Mouse (Mus musculus) liver, embryonic 15.5 days (tissue): ENCODE measurements around the gene Adra2a. TPM values are rescaled to one million over a fixed set of nuclear protein-coding genes. Genes with fewer than 3 reads are reported as not detected.

Experiments used
- ATAC-seq: fragments of 200-750 bp; cut with Nextera tagmentation; 2 replicates; pipeline ENCODE4 v1.8.0; 2017; ENCODE audit warnings: moderate number of reproducible peaks, mild to moderate bottlenecking, moderate library complexity; ENCODE audit not compliant: insufficient read depth
- H3K27ac ChIP-seq: fragments of 300-500 bp; sonication (generic); replicated peaks from 2 replicates; pipeline ENCODE4 v1.5.1; 2015; ENCODE audit warnings: mild to moderate bottlenecking, inconsistent platforms
- H3K27me3 ChIP-seq: fragments of 300-500 bp; sonication (generic); 2 replicates; pipeline ENCODE4 v1.6.1; 2015; ENCODE audit warnings: mild to moderate bottlenecking, inconsistent platforms
- H3K36me3 ChIP-seq: fragments of 300-500 bp; sonication (generic); replicated peaks from 2 replicates; pipeline ENCODE4 v1.6.1; 2015; ENCODE audit warnings: moderate library complexity, mild to moderate bottlenecking, inconsistent platforms
- H3K4me1 ChIP-seq: fragments of 300-500 bp; sonication (generic); replicated peaks from 2 replicates; pipeline ENCODE4 v1.6.1; 2015; ENCODE audit warnings: inconsistent platforms
- H3K4me2 ChIP-seq: fragments of 300-500 bp; sonication (generic); 2 replicates; pipeline ENCODE4 v1.6.1; 2015; ENCODE audit warnings: moderate library complexity, mild to moderate bottlenecking, inconsistent platforms
- H3K4me3 ChIP-seq: fragments of 300-500 bp; sonication (generic); replicated peaks from 2 replicates; pipeline ENCODE4 v1.5.1; 2015; ENCODE audit warnings: mild to moderate bottlenecking, inconsistent platforms
- H3K9ac ChIP-seq: fragments of 300-500 bp; sonication (generic); 2 replicates; pipeline ENCODE4 v1.6.1; 2015; ENCODE audit warnings: moderate library complexity, mild to moderate bottlenecking, inconsistent platforms
- H3K9me3 ChIP-seq: fragments of 300-500 bp; sonication (generic); replicated peaks from 2 replicates; pipeline ENCODE4 v1.6.1; 2016; ENCODE audit warnings: inconsistent platforms
- WGBS: fragments of 180-500 bp; shearing (Covaris S2); methylation state at CpG from one replicate; pipeline ENCODE4 v1.1.7; 2015; ENCODE audit warnings: mixed read lengths; ENCODE audit not compliant: insufficient replicate concordance; 5-methylcytosine and 5-hydroxymethylcytosine counted together
- polyA plus RNA-seq: library from polyadenylated mRNA; unstranded; fragments of >200 nt; fragmentation: Nextera tagmentation; extraction: Ambion mirVana; gene quantifications from 2 replicates; pipeline ENCODE4 v1.2.1, GENCODE M21; 2015

Gene Adra2a
- polyA plus RNA-seq, 1 experiment from 2014 or later, result 0.05 TPM

- H3K27ac ChIP-seq, result no peak overlapping the region
- 3% methylated on average over 55 of the region's 55 CpGs for WGBS
- H3K36me3 ChIP-seq, result no peaks in the 10 kb centered on the region
- ATAC-seq, result no peak
- no peaks in the 10 kb centered on the region for H3K9me3 ChIP-seq
- H3K4me1 ChIP-seq, result peaks cover 37% of the 10 kb centered on the region
- H3K27me3 ChIP-seq, result peaks cover 96% of the 10 kb centered on the region
- H3K9ac ChIP-seq, result no peak overlapping the region
- H3K4me3 ChIP-seq, result peak overlapping the region; percentile 46
- peak overlapping the region; percentile 68 for H3K4me2 ChIP-seq
Observed at GRCm38 (mm10) chr19:54045931-54046683, 2.2 kb downstream of the Adra2a start.

DNA sequence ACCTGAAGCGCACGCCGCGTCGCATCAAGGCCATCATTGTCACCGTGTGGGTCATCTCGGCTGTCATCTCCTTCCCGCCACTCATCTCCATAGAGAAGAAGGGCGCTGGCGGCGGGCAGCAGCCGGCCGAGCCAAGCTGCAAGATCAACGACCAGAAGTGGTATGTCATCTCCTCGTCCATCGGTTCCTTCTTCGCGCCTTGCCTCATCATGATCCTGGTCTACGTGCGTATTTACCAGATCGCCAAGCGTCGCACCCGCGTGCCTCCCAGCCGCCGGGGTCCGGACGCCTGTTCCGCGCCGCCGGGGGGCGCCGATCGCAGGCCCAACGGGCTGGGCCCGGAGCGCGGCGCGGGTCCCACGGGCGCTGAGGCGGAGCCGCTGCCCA, 2.7 kb downstream of the Adra2a start:
- no peak for ATAC-seq
- H3K4me3 ChIP-seq, result peak overlapping the region; percentile 46
- no peak overlapping the region for H3K9ac ChIP-seq
- peak overlapping the region; percentile 68 for H3K4me2 ChIP-seq
- no peaks in the 10 kb centered on the region for H3K9me3 ChIP-seq
- peaks cover 37% of the 10 kb centered on the region for H3K4me1 ChIP-seq
- H3K27me3 ChIP-seq, result peaks cover 99% of the 10 kb centered on the region
- H3K27ac ChIP-seq, result no peak overlapping the region
- WGBS, result 1% methylated on average over 46 of the region's 46 CpGs
- no peaks in the 10 kb centered on the region for H3K36me3 ChIP-seq

GRCm38 (mm10) chr19:54047386-54048050, 3.6 kb downstream of the Adra2a start:
- H3K4me2 ChIP-seq, result peak overlapping the region; percentile 68
- H3K9me3 ChIP-seq, result no peaks in the 10 kb centered on the region
- peaks cover 37% of the 10 kb centered on the region for H3K4me1 ChIP-seq
- peaks cover 100% of the 10 kb centered on the region for H3K27me3 ChIP-seq
- H3K27ac ChIP-seq, result no peak overlapping the region
- 1% methylated on average over 27 of the region's 27 CpGs for WGBS
- ATAC-seq, result no peak
- H3K36me3 ChIP-seq, result no peaks in the 10 kb centered on the region
- peak overlapping the region; percentile 46 for H3K4me3 ChIP-seq
- no peak overlapping the region for H3K9ac ChIP-seq

DNA sequence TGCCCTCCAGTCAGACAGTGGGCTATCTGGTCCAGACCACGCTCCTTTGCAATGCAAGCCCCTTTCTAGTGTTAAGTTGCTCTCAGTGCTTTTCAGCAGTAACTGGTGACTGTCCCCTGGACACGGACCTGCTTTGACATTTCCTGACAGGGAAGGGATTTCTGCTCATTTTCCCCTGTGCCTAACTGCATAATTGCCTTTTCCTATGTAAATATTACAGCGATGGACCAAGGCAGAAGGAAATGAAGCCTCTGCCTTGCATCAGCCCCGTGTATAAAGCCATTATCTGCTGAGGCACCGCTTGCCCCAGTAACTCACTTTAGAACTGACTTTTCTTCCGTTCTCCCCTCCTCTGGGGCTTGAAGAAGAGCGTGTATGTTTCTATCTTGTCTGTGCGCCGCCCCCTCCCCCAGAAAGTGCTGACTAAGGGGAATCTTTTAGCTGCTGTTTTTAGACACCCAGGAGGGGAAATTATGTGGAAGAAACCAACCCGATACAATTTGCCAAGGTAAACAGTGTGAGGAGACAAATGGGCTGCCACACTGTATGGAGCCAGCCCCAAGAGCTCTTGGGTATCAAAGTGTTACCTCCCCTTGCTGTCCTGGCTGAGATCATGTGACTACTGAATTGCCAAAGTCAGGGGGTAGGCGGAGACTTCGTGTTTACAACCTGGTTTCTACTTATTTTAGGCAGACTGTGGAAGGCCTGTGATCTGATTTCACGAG, 4.4 kb downstream of the Adra2a start:
- H3K27ac ChIP-seq, result no peak overlapping the region
- peaks cover 98% of the 10 kb centered on the region for H3K27me3 ChIP-seq
- no peak for ATAC-seq
- no peak overlapping the region for H3K9ac ChIP-seq
- peaks cover 37% of the 10 kb centered on the region for H3K4me1 ChIP-seq
- H3K9me3 ChIP-seq, result no peaks in the 10 kb centered on the region
- no peaks in the 10 kb centered on the region for H3K36me3 ChIP-seq
- H3K4me3 ChIP-seq, result no peak overlapping the region
- H3K4me2 ChIP-seq, result no peak overlapping the region
- WGBS, result 3% methylated on average over 13 of the region's 13 CpGs

- no peak for ATAC-seq
- WGBS, result 49% methylated on average over 4 of the region's 4 CpGs
- no peaks in the 10 kb centered on the region for H3K36me3 ChIP-seq
- no peak overlapping the region for H3K4me2 ChIP-seq
- no peak overlapping the region for H3K4me3 ChIP-seq
- H3K4me1 ChIP-seq, result peaks cover 15% of the 10 kb centered on the region
- H3K9me3 ChIP-seq, result no peaks in the 10 kb centered on the region
- no peak overlapping the region for H3K27ac ChIP-seq
- peaks cover 77% of the 10 kb centered on the region for H3K27me3 ChIP-seq
- H3K9ac ChIP-seq, result no peak overlapping the region
Observed at GRCm38 (mm10) chr19:54051651-54052050, 7.7 kb downstream of the Adra2a start.

- Histone ChIP-seq H3K27ac (no peak overlapping the region), H3K9me3 (no peaks in the 10 kb centered on the region), H3K9ac (no peak overlapping the region), H3K27me3 (peaks cover 36% of the 10 kb centered on the region), H3K4me2 (no peak overlapping the region), H3K4me3 (no peak overlapping the region), H3K4me1 (no peaks in the 10 kb centered on the region), H3K36me3 (no peaks in the 10 kb centered on the region)
- ATAC-seq, result no peak
- 66% methylated on average over 5 of the region's 5 CpGs for WGBS
Observed at GRCm38 (mm10) chr19:54055845-54056244, 11.9 kb downstream of the Adra2a start.

GRCm38 (mm10) chr19:54068447-54068846, 24.5 kb downstream of the Adra2a start:
- no peak overlapping the region for H3K9ac ChIP-seq
- H3K4me3 ChIP-seq, result no peak overlapping the region
- no peaks in the 10 kb centered on the region for H3K9me3 ChIP-seq
- H3K27ac ChIP-seq, result no peak overlapping the region
- no peaks in the 10 kb centered on the region for H3K36me3 ChIP-seq
- ATAC-seq, result no peak
- WGBS, result 70% methylated on average over 7 of the region's 7 CpGs
- H3K27me3 ChIP-seq, result no peaks in the 10 kb centered on the region
- H3K4me1 ChIP-seq, result no peaks in the 10 kb centered on the region
- no peak overlapping the region for H3K4me2 ChIP-seq

DNA sequence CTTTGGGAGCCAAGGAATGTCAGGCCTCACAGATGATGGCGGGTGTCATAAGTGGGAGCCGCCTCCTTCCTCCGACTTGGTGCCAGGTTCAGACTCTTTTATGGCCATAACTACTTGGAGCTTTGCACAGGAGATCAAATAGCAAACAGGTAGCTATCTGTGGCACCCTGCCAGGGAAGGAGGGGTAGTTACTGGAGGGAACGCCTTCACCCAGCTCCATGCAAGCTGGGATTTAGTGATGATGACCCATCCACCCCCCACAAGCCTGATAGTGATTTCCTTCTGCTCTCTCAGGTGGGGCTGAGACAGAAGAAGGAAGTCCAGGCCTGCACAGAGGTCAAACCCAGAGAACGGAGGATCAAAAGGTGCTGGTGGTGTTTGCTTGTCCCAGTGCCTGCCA, 26.6 kb downstream of the Adra2a start:
- WGBS, result 53% methylated on average over 5 of the region's 5 CpGs

DNA sequence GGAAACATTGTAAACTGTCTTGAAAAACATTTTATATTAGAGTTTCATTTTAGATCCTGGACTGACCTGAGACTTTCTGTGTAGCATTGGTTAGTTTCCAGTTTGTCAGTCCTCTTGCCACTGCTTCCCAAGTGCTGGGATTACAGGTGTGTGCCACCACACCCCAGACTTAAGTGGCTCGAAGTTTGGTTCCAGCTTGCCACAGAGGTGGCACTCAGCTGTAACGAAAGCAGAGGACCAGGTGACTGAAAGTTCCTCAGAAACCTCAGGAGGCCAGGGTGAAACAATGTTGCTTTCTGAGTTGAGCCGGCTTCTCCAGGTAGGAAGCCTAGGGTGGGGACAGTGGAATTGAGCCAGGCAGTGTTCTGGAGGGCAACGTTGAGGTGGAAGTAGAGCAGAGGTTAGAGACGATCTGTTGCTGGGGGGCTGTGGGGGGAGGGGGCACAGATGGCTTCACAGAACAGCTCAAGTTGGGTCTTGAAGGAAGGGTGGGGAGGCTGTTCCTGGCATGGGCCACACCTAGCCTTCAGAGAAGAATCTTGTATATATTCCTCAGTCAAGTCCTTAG, 28.4 kb downstream of the Adra2a start:
- no peak overlapping the region for H3K27ac ChIP-seq
- H3K27me3 ChIP-seq, result no peaks in the 10 kb centered on the region
- WGBS, result 58% methylated on average over 5 of the region's 5 CpGs
- no peak overlapping the region for H3K9ac ChIP-seq
- no peaks in the 10 kb centered on the region for H3K9me3 ChIP-seq
- no peak overlapping the region for H3K4me2 ChIP-seq
- ATAC-seq, result no peak
- H3K36me3 ChIP-seq, result no peaks in the 10 kb centered on the region
- H3K4me3 ChIP-seq, result no peak overlapping the region
- H3K4me1 ChIP-seq, result no peaks in the 10 kb centered on the region

More for the DNA sequence above, 26.6 kb downstream of the Adra2a start:
- Histone ChIP-seq H3K4me3 (no peak overlapping the region), H3K4me1 (no peaks in the 10 kb centered on the region), H3K27ac (no peak overlapping the region), H3K4me2 (no peak overlapping the region), H3K9me3 (no peaks in the 10 kb centered on the region), H3K9ac (no peak overlapping the region), H3K27me3 (no peaks in the 10 kb centered on the region), H3K36me3 (no peaks in the 10 kb centered on the region)
- ATAC-seq, result no peak

GRCm38 (mm10) chr19:54076362-54077349, 32.7 kb downstream of the Adra2a start:
- Histone ChIP-seq H3K36me3 (no peaks in the 10 kb centered on the region), H3K4me3 (no peak overlapping the region), H3K4me1 (no peaks in the 10 kb centered on the region), H3K27ac (no peak overlapping the region), H3K4me2 (no peak overlapping the region), H3K27me3 (no peaks in the 10 kb centered on the region), H3K9ac (no peak overlapping the region), H3K9me3 (no peaks in the 10 kb centered on the region)
- ATAC-seq, result no peak
- WGBS, result 49% methylated on average over 10 of the region's 10 CpGs
